Mouse (Mus musculus) 3134 (cell line): Measurements from ENCODE around the gene Tedc1.

Experiments
- DNase-seq: peaks from one replicate; pipeline ENCODE4 v3.0.0-alpha.2; 2011; ENCODE audit warnings: low spot score; ENCODE audit not compliant: insufficient read length; ENCODE audit errors: extremely low read depth

The Tedc1 gene

DNA sequence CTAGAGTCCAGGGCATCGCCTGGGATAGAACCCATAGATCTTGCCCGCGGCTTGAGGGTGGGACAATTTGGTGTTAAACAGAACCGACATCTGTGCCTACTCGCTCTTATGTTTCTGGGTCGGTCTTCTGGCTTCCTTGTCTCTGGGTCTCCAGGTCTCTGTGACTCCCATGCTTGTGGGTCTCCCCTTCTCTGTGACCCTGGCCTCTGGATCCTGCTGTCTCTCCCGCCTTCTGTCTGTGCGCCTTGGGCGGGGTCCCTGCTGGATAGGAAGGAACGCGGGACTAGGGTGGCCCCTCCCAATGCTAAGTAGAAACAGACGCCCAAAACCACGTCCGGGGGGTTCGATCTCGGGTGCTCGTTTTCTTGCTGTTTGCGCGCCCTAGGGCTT is 4.0 kb upstream of the Tedc1 start:
- no peak for DNase-seq

DNA sequence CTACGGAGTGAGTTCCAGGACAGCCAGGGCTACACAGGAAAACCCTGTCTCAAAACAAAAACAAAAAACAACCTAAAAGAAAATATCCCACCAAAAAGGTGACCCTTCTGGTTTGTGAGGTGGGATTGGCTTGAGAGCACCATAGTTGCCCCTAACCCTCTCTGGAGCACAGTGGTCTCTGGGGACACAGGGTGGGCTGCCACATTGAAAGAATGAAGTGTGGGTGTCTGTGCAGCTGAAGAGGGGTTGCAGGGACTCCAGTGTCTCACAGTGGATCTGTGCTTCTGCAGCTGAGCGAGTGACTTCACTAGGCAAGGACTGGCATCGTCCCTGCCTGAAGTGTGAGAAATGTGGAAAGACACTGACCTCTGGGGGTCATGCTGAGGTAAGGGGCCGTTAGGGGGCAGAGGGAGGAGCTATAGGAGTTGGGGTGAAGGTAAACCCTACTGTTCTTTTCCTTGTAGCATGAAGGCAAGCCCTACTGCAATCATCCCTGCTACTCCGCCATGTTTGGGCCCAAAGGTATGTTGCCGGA is 3.2 kb upstream of the Tedc1 start:
- DNase-seq: no peak

DNA sequence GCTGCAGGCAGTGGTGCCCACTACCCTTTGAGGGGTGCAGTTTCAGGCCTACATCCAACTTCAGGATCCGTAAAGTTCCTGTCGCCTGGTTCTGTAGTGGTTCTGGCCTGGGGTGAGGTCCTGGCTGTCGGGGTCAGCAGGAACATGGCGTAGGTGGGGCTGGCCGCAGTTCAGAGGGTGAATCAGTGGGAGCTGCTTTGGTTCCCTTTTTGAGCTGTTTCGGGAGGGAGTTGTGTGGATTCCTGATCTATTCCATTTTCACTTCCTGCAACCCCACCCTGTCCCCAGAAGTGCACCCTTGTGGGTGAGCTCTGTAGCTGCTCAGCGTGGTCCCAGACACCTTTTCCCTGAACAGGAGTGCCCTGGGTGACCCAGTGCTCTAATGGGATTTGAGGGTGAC is 2.2 kb upstream of the Tedc1 start:
- no peak for DNase-seq

DNA sequence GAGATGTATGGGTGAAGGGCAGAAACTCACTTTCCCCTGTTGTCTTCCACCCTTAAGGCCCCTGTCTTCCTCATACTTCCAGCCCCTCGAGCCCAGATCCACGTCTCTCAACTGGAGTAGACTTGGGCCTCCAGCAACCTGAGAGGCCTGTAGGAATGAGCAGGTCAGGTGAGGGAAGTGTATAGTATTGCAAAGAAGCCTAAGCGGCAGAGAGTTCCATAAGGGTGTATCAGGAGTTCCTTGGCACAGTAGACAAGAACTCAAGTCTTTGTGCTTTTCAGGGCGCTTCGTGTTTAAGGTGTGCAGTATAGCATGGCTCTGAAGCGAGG is 1.5 kb upstream of the Tedc1 start:
- DNase-seq: no peak

DNA sequence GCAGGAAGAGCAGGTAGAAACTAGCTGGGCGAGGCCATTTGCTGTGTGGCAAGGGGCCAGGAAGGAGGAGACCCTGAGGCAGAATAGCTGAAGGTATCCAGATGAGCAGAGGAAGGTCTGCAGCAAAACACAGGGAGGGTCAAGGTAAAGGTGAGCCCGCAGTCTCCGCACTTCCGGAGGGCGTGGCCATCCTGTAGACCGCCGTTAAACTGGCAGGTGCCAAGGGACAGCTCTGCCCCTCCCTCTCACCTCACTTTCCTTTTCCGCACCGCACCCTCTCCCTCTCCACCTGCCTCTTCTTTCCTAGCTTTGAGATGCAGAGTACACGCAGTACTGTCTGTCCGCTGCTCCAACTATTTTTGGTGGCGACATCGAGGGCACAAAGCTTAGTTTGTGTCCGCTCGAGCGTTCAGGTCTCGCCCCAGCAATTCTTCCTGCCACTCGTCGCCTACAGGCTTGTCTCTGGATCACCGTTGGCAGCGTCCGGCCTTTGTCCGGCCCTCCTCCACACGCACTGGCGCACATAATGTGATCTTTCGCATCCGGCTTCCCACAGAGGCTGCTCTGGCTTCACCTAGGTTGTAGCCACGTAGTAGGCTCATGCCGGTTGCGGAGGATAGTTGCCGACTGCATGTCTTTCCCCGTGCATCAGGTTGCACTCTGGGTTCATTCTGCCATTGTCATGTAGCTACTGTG is 997 bp upstream of the Tedc1 start:
- DNase-seq: no peak

DNA sequence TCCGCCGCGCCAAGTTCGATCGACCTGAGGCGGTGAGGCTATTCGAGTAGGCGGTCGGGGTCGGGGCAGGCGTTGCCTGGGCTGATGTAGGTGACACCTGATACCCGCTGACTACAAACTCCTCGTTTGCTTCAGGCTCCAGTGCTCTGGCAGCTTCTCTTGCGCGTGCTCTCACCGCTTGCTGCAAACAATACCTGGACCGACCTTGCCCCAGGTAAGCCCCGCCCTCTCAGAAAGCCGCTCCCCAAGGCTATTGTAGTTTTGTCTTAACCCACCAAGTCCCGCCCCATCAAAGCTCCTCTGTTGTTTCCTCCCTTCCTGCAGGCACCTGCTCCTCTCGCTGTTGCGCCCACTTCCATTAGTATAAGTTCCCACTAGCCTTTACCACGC is 314 bp downstream of the Tedc1 start:
- DNase-seq: no peak

DNA sequence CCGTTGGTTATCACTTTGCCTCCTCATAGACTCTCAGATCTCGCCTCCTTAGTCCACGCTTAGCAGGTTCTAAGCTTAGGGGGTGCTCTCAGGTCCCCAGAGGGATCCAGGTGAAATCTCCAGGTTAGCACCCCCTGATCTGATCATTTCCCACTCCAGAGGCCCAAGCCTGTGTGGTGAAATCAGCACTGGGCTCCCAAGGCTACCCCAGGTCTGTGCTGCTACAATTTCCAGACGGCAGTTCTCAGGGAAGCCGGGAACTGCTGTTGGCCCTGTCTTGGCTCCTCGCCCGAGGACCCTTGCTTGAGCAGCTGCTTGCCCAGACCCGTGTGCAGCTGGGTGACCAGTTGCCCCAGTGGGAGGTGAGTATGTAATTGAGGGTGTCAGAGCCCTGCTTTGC is 781 bp downstream of the Tedc1 start:
- no peak for DNase-seq

DNA sequence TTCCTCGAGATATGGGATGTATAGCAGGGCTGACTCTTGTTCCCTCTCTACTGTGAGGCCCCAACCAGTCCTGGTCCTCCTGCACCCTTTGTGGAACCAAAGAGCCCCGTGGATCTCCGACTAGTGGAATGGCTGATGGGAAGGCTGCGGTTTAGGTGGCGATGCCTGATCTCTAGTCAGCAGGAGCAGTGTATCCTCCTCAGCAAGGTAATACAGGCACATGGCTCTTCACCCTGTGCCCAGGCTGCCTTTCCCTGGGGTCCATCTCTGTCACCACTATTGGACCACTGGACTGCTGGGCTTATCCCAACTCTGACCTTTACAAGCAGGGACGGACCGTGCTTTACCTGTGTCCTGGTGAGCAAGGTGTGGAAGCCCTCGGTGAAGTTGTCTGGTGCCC is 1.3 kb downstream of the Tedc1 start:
- no peak for DNase-seq

DNA sequence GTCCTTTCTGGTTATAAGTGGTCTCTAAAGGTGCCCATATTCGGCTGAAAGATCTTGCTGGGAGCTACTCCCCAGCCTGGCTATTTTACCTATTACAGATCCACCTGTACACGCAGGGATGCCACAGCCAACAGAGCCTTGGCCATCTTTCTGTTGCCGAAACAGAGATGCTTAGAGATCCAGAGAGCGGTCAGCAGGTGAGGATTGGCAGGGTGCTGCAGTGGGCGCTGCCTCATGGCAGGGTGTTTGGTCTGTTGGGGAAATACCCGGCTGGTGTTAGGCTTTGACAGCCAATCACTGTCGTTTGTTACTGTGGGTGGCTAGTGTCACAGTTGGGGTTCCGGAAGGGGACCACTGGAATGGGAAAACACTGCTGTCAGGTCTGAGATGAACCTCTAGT is 1.8 kb downstream of the Tedc1 start:
- no peak for DNase-seq

DNA sequence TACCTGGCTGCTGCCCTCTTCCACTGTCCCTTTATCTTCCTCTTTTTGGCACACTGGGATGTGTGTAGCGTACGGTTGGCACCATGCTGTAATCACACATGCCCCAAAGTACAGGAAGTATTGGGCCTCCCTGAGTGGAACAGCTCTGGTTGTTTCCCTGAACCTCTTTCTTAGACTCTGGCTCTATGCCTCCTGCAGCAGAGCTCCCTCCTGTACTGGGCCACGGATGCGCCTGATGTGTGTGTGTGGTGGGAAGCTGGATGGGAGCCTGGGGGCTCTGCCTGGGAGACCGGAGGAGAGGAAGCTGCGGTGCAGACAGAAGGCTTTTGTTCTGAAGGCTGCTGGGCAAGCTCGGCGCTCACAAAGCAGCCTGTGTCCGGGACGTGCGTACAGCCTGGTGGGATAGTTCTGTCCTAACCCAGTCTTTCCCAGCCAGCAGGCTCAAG is 7.4 kb downstream of the Tedc1 start:
- no peak for DNase-seq

DNA sequence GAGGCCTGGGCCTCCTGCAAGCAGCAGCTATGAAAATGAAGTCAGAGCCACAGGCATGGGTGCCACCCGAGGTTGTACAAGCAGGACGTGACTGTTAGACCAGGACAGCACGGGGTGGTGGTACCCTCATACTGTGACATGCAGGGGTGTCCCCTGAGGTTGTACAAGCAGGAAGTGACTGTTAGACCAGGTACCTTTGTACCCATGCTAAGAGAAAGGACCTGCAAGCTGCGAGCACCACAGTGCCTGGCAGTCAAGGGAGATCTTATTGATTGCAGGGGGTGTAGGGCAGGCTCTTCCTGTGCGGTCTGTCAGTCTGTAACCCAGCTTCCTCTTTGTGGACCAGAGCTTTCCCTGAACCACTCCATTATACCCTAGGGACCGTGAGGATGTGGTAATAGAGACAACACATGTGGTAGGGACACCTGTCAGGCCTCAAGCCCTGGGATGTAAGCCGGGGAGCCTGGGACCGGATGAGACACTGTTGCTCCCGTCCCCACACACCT is 11.9 kb downstream of the Tedc1 start:
- DNase-seq: no peak

DNA sequence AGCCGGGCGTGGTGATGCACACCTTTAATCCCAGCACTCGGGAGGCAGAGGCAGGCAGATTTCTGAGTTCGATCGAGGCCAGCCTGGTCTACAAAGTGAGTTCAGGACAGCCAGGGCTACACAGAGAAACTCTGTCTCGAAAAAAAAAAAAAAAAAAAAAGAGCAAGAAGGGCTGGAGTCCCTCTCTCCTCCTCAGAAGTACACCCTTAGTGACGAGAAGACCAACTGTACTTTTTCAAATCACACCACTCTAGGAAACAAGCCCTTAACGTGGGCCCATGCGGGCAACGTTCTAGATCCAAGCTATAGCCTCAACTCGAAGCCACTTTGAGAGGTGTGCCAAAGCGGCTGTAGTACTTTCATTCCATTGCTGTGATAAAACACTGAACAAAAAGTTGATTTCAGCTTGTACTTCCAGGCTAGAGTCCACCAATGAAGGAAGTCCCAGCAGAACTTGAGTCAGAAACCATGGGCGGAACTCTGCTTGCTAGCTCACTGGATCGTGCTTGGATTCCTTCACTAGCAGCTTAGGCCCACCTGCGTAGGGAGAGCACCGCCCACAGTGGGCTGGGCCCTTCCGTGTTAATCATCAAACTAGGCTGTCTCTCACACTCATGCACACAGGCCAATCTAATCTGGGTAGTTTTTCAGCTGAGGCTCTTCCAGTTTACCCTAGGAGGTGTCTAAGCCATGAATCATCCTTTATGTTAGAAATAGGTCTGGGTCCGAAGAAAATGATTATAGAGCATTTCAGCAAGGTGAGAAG is 20.9 kb downstream of the Tedc1 start:
- peak; percentile 31 for DNase-seq

DNA sequence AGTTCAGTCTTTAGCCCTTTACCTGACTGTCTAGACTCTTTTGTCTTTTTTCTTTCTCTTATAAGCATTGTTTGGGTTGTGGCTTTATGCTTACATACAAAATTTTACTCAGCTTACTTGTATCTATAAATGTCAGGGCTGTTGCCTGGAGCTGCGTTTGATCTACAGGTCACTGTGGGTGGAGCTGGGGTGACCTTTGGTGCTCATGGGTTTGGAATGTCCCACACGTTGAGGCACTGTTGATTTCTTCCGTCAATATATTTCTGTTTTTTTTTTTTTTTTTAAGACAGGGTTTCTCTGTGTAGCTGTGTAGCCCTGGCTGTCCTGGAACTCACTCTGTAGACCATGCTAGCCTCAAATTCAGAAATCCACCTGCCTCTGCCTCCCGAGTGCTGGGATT is 24.8 kb downstream of the Tedc1 start:
- no peak for DNase-seq

DNA sequence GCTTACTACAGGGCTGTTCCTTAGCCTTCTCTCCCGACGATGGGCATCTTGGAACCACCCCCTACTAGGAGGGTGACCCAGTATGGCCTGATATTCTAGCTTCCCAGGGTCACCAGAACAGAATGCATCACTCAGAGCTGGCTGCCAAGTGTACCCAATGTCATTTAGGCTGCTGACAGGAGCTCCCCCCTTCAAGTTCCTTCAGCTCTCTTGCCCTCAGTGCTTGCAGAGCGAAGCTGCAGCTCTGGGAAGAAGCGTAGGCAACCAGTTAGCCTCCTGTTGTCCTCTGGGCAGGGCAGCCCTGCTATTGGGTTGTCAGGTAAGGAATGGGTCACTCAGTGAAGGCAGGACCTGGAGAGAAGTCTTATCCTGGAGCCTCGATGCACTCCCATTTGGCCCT is 28.7 kb downstream of the Tedc1 start:
- no peak for DNase-seq

DNA sequence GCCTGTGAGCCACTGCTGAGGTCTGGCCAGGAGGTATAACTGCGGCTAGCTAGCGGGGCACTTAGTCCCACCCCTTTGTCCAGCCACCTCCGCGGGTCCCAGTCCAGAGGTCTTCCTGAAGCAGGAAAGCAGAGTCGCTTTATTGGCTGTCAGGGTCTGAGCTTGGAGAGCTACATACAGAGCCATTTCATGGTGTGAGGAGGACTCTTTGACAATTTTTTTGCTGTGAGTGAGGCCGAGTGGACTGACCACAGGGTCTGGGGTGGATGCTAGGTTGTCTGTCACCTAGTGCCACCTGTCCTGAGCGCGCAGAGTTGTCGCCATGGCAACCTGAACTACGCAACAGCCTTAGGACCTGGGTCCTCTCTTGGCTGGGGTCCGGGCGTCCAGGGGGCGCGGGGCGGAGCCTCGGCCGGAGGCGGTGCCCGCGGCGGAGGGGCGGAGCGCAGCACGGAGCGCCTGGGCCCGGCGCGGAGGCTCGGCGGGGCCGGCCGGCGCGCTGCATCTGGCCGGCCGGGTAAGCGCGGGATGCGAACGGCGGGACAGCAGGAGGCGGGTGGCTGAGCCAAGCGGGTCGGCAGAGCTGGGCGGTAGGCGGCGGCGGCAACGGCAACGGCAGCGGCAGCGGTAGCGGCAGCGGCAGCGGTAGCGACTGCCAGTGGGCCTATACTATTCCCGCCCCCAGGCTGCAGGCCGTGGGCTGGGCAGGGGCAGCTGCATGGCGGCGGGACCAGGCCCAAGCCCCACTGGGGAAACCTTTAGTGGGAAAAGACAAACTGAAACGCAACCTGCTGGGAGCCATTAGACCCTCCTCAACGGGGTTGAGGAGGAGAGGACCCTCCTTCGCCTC is 29.4 kb downstream of the Tedc1 start, which contains the start of gene Tmem121:
Tmem121 (plus strand) TSS at position 489 of the 850 bp plus-strand sequence.
- no peak for DNase-seq

DNA sequence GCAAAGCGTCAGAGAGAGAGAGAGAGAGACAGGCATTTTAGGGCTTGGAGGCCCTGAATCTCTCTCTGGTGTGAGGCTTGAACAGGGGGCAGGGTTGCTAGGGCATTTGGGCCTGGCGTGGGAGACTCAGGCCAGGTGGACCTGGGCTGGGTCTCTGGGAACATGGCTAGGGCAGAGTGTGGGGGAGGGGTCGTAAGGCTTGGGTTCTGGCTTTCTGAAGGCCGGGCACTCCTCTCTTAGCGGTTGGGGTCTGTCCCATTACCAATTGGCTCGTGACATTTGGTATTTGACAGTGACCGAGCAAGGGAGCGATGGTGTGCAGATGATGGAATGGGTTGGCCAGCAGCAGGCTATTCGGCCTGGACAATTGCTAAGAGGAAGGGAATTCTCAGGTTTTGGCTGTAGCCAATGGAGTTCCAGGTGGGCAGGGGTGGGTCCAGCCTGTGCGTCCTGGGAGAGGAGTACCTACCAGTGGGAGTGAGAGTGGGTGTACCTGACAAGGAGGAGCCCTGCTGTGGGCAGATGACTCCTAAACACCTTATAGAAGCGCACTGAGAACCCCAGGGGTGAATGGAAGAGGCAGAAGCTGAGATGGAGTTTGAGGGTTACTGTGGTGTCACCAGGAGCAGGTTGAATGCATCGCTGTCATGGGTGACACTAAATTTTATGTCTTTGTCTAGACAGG is 30.2 kb downstream of the Tedc1 start:
- no peak for DNase-seq

DNA sequence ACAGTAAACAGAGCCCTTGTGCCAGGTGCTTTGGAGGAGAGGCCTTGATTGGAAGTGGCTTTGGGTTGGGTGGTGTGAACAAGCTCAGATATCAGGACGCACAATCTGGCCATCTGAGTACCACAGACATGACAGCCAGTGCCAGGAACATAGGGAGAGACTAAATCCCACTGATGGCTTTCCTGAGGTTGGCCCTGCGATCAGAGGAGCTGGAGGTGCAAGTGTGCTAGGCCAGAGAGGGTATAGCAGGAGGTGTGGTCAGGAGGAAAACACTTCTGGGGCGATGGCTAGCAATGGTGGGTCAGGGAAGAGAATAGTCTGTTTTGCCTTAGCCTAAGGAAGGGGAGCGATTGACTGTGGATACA is 30.8 kb downstream of the Tedc1 start:
- DNase-seq: no peak

DNA sequence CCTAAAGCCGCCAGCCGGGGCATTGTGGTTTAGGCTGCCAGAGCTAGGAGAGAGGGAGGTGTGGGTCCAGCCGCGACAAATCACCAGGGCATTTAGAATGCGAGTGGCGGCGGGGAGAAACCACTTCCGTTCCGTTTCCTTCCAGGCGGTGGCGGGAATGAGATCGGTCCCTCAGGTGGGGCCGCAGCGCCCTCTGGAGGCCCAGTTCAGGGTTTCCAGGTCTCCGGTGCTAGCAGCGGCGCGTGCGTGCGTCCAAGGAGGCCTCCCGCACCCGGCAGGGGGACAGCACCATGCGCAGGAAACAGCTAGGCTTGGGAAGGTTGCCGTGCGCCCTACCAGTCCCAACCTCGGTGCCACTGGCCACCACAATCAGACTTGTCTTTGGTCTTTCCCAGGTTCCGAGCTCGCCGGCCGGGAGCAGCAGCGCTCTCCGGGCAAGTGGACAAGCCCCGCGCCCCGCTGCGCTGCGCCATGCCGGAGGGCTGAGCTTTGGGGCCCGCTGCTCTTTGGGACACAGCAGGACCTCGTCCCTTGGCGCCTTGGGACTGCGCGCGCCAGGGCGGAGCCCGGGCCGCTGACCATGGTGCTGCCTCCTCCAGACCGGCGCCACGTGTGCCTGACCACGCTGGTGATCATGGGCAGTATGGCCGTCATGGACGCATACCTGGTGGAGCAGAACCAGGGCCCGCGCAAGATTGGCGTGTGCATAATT is 31.5 kb downstream of the Tedc1 start:
- no peak for DNase-seq

DNA sequence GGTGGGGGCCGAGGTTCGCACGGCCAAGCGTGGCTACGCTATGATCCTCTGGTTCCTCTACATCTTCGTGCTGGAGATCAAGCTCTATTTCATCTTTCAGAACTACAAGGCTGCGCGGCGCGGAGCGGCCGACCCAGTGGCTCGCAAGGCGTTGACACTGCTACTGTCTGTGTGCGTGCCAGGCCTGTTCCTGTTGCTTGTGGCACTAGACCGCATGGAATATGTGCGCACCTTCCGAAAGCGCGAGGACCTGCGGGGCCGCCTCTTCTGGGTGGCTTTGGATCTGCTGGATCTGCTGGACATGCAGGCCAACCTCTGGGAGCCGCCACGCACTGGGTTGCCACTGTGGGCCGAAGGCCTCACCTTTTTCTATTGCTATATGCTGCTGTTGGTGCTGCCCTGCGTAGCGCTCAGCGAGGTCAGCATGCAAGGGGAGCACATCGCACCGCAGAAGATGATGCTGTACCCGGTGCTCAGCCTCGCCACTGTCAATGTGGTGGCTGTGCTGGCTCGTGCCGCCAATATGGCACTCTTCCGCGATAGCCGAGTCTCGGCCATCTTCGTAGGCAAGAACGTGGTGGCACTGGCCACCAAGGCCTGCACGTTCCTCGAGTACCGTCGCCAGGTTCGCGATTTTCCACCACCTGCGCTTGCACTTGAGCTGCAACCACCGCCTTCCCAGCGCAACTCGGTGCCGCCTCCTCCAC is 32.3 kb downstream of the Tedc1 start:
- DNase-seq: no peak
